Mouse (Mus musculus): Measurements from ENCODE around the gene Pltp. TPM values are rescaled to one million over a fixed set of nuclear protein-coding genes. Genes with fewer than 3 reads are reported as not detected.
"Not testable (repeated sequence)": the region's sequence is repeated elsewhere in the genome, so short reads cannot be mapped to it uniquely, and the experiment has no call there.

The Pltp gene
- polyA plus RNA-seq, 1 experiment from 2014 or later: 77.0 TPM

- H3K4me3 ChIP-seq (replicated peaks): peak overlapping the region; percentile 92
- peak overlapping the region; percentile 63 for H3K4me2 ChIP-seq (replicated peaks)
- WGBS: 77% methylated on average over 1 of the region's 1 CpGs
- H3K27ac ChIP-seq (replicated peaks): peak overlapping the region; percentile 89; the same call in 1 of the 2 replicates
- peak overlapping the region; percentile 83 for H3K9ac ChIP-seq
- no peaks in the 10 kb centered on the region for H3K27me3 ChIP-seq
- ATAC-seq (ENCODE audit: insufficient number of reproducible peaks, low FRiP score, low TSS enrichment, low read depth): no peak
- H3K9me3 ChIP-seq (replicated peaks): no peaks in the 10 kb centered on the region
- H3K4me1 ChIP-seq: peaks cover 30% of the 10 kb centered on the region
- peaks cover 39% of the 10 kb centered on the region for H3K36me3 ChIP-seq
Observed at GRCm38 (mm10) chr2:164803921-164804313, 53.6 kb downstream of the Pltp start.

DNA sequence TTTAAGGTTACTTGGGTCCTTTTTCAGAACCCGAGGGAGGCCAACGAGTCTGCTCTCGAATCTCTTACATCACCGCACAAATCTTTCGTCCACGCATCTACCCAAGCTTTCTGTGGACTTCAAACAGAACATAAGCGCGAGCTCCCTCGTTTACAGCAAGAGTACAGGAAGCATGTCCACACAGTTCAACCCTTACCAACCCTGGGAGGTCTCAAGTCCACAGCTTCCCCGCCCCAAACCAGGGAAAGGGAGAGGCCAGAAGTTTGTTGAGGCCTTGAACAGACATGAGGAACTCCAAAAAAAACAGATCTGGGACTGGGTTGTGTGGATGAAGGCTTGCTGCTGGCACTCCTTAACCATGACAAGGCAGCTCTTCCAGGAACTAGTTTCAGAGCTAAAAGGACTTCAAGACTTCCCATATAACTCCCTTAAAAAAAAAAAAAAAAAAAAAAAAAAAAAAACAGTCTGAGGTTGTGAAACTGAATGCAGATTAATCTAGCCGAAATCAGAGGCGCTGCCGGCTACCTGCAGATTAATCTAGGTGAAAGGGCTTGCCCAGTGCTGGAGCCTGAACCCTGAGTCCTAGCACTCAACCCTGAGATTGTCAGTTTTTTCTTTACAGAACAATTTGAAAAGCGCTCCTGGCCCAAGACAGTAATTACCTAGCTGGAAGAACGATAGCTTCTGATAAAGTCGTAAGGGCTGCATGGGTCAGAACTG is 54.1 kb downstream of the Pltp start:
- 86% methylated on average over 16 of the region's 16 CpGs for WGBS
- Histone ChIP-seq H3K4me3 (replicated peaks) (peak overlapping the region; percentile 92), H3K36me3 (peaks cover 39% of the 10 kb centered on the region), H3K9ac (peak overlapping the region; percentile 21; the same call in 1 of the 2 replicates), H3K9me3 (replicated peaks) (no peaks in the 10 kb centered on the region), H3K27me3 (no peaks in the 10 kb centered on the region), H3K27ac (replicated peaks) (no peak overlapping the region), H3K4me1 (peaks cover 30% of the 10 kb centered on the region), H3K4me2 (replicated peaks) (peak overlapping the region; percentile 63)
- no peak for ATAC-seq (ENCODE audit: insufficient number of reproducible peaks, low FRiP score, low TSS enrichment, low read depth)

DNA sequence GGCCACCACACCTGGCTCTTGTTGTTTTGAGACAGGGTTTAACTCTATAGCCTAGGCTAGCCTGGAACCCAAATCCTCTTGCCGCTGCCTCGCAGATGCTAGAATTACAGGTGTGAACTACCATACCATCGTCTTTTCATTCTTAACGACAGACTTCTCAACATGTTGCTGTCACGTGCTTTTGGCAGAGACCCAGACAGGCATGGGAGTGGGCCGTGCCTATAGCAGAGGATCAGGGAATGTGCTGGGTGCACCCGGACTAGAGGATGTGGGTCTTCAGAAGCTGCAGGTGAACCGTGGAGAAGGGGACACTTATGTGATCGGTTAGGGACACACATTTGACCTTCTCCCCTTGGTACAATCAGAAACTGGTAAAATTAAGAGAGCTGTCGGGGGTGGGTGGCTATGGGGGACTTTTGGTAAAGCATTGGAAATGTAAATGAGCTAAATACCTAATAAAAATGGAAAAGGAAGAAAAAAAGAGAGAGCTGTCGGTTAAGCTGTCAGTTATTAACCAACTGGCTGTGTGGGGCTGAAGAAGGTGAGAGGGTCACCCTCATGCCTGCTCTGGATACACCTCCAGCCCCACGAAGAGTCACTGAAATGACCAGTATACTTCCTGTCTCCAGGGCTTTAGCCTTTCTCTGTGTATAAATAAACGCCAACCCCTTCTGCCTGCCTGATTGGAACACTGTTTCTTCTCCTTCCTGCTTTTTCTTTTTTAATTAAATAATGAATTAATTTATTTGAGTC is 57.1 kb downstream of the Pltp start:
- no peak overlapping the region for H3K9ac ChIP-seq
- no peaks in the 10 kb centered on the region for H3K27me3 ChIP-seq
- no peak overlapping the region for H3K4me2 ChIP-seq (replicated peaks)
- ATAC-seq (ENCODE audit: insufficient number of reproducible peaks, low FRiP score, low TSS enrichment, low read depth): no peak
- H3K36me3 ChIP-seq: peaks cover 61% of the 10 kb centered on the region
- H3K27ac ChIP-seq (replicated peaks): no peak overlapping the region
- H3K4me3 ChIP-seq (replicated peaks): no peak overlapping the region
- H3K9me3 ChIP-seq (replicated peaks): no peaks in the 10 kb centered on the region
- WGBS: 88% methylated on average over 13 of the region's 13 CpGs
- peaks cover 18% of the 10 kb centered on the region for H3K4me1 ChIP-seq

GRCm38 (mm10) chr2:164798554-164798953 is 59.0 kb downstream of the Pltp start:
- not testable (repeated sequence) for H3K9ac ChIP-seq; H3K9me3 ChIP-seq (replicated peaks); H3K4me2 ChIP-seq (replicated peaks); H3K27me3 ChIP-seq; H3K4me1 ChIP-seq; ATAC-seq (ENCODE audit: insufficient number of reproducible peaks, low FRiP score, low TSS enrichment, low read depth); H3K27ac ChIP-seq (replicated peaks); H3K4me3 ChIP-seq (replicated peaks)
- 76% methylated on average over 6 of the region's 6 CpGs for WGBS
- H3K36me3 ChIP-seq: peaks cover 74% of the 10 kb centered on the region

- Histone ChIP-seq H3K27ac (replicated peaks) (no peak overlapping the region), H3K9ac (no peak overlapping the region), H3K4me2 (replicated peaks) (no peak overlapping the region), H3K9me3 (replicated peaks) (no peaks in the 10 kb centered on the region), H3K4me1 (no peaks in the 10 kb centered on the region), H3K36me3 (peaks cover 82% of the 10 kb centered on the region), H3K4me3 (replicated peaks) (no peak overlapping the region), H3K27me3 (no peaks in the 10 kb centered on the region)
- WGBS: 72% methylated on average over 4 of the region's 4 CpGs
- ATAC-seq (ENCODE audit: insufficient number of reproducible peaks, low FRiP score, low TSS enrichment, low read depth): no peak
Observed at GRCm38 (mm10) chr2:164795868-164796267, 61.6 kb downstream of the Pltp start.

GRCm38 (mm10) chr2:164794293-164794692 is 63.2 kb downstream of the Pltp start:
- Histone ChIP-seq H3K36me3 (peaks cover 76% of the 10 kb centered on the region), H3K4me3 (replicated peaks) (no peak overlapping the region), H3K4me2 (replicated peaks) (no peak overlapping the region), H3K27ac (replicated peaks) (no peak overlapping the region), H3K27me3 (no peaks in the 10 kb centered on the region), H3K9me3 (replicated peaks) (no peaks in the 10 kb centered on the region), H3K9ac (no peak overlapping the region), H3K4me1 (no peaks in the 10 kb centered on the region)
- ATAC-seq (ENCODE audit: insufficient number of reproducible peaks, low FRiP score, low TSS enrichment, low read depth): 0 out of 2 replicates have a peak, but pooled peaks have one; percentile 45
- WGBS: 30% methylated on average over 5 of the region's 5 CpGs

GRCm38 (mm10) chr2:164793772-164794171 is 63.7 kb downstream of the Pltp start:
- 81% methylated on average over 2 of the region's 2 CpGs for WGBS
- no peak overlapping the region for H3K27ac ChIP-seq (replicated peaks)
- no peak for ATAC-seq (ENCODE audit: insufficient number of reproducible peaks, low FRiP score, low TSS enrichment, low read depth)
- no peak overlapping the region for H3K4me3 ChIP-seq (replicated peaks)
- no peak overlapping the region for H3K9ac ChIP-seq
- no peaks in the 10 kb centered on the region for H3K9me3 ChIP-seq (replicated peaks)
- H3K4me1 ChIP-seq: peaks cover 3% of the 10 kb centered on the region; the same call in 1 of the 2 replicates
- H3K36me3 ChIP-seq: peaks cover 73% of the 10 kb centered on the region
- no peaks in the 10 kb centered on the region for H3K27me3 ChIP-seq
- no peak overlapping the region for H3K4me2 ChIP-seq (replicated peaks)

GRCm38 (mm10) chr2:164793236-164793635 is 64.3 kb downstream of the Pltp start:
- Histone ChIP-seq H3K4me2 (replicated peaks) (no peak overlapping the region), H3K9ac (no peak overlapping the region), H3K9me3 (replicated peaks) (no peaks in the 10 kb centered on the region), H3K27ac (replicated peaks) (no peak overlapping the region), H3K36me3 (peaks cover 69% of the 10 kb centered on the region), H3K27me3 (no peaks in the 10 kb centered on the region), H3K4me1 (peaks cover 8% of the 10 kb centered on the region; the same call in 1 of the 2 replicates), H3K4me3 (replicated peaks) (no peak overlapping the region)
- ATAC-seq (ENCODE audit: insufficient number of reproducible peaks, low FRiP score, low TSS enrichment, low read depth): no peak
- WGBS: 80% methylated on average over 3 of the region's 3 CpGs

- Histone ChIP-seq H3K27me3 (no peaks in the 10 kb centered on the region), H3K4me1 (peaks cover 12% of the 10 kb centered on the region), H3K9ac (no peak overlapping the region), H3K9me3 (replicated peaks) (no peaks in the 10 kb centered on the region), H3K27ac (replicated peaks) (no peak overlapping the region), H3K4me2 (replicated peaks) (no peak overlapping the region), H3K36me3 (peaks cover 65% of the 10 kb centered on the region), H3K4me3 (replicated peaks) (no peak overlapping the region)
- no peak for ATAC-seq (ENCODE audit: insufficient number of reproducible peaks, low FRiP score, low TSS enrichment, low read depth)
- WGBS: 90% methylated on average over 12 of the region's 12 CpGs
Observed at GRCm38 (mm10) chr2:164792400-164793190, 64.9 kb downstream of the Pltp start.

GRCm38 (mm10) chr2:164791841-164792261 is 65.7 kb downstream of the Pltp start:
- peaks cover 62% of the 10 kb centered on the region for H3K36me3 ChIP-seq
- H3K4me2 ChIP-seq (replicated peaks): no peak overlapping the region
- H3K4me3 ChIP-seq (replicated peaks): no peak overlapping the region
- peaks cover 20% of the 10 kb centered on the region for H3K4me1 ChIP-seq
- no peak for ATAC-seq (ENCODE audit: insufficient number of reproducible peaks, low FRiP score, low TSS enrichment, low read depth)
- H3K9ac ChIP-seq: no peak overlapping the region
- no peaks in the 10 kb centered on the region for H3K27me3 ChIP-seq
- no peaks in the 10 kb centered on the region for H3K9me3 ChIP-seq (replicated peaks)
- H3K27ac ChIP-seq (replicated peaks): no peak overlapping the region
- WGBS: 91% methylated on average over 18 of the region's 18 CpGs

- no peak overlapping the region for H3K27ac ChIP-seq (replicated peaks)
- ATAC-seq (ENCODE audit: insufficient number of reproducible peaks, low FRiP score, low TSS enrichment, low read depth): no peak
- H3K4me3 ChIP-seq (replicated peaks): no peak overlapping the region
- no peak overlapping the region for H3K9ac ChIP-seq
- H3K4me2 ChIP-seq (replicated peaks): no peak overlapping the region
- peaks cover 24% of the 10 kb centered on the region for H3K4me1 ChIP-seq
- H3K36me3 ChIP-seq: peaks cover 48% of the 10 kb centered on the region
- H3K9me3 ChIP-seq (replicated peaks): no peaks in the 10 kb centered on the region
- H3K27me3 ChIP-seq: no peaks in the 10 kb centered on the region
- 79% methylated on average over 4 of the region's 4 CpGs for WGBS
Observed at GRCm38 (mm10) chr2:164790451-164790850, 67.1 kb downstream of the Pltp start.
